Mouse (Mus musculus) liver (tissue): ENCODE measurements around the gene Slc7a7.
A peak's percentile ranks its signal among the peaks of the same experiment; 100 is the strongest.

ENCODE experiments used
- DNase-seq: peaks from one replicate; pipeline ENCODE4 v3.0.0-alpha.2; 2020; ENCODE audit warnings: mixed read lengths

Gene Slc7a7

GRCm38 (mm10) chr14:54417623-54418081 is at the start of gene Slc7a7:
TSS of gene Slc7a7 (minus strand) at chr14:54417780.
- DNase-seq: peak; percentile 77

GRCm38 (mm10) chr14:54464293-54465005 is 46.9 kb upstream of the Slc7a7 start:
- peak; percentile 83 for DNase-seq

- DNase-seq: peak; percentile 96
Observed at GRCm38 (mm10) chr14:54463959-54464292, 46.3 kb upstream of the Slc7a7 start, which contains the start of gene Lrp10. TSS of gene Lrp10 (plus strand) at chr14:54464137.

- DNase-seq: no peak
Observed at GRCm38 (mm10) chr14:54463108-54463958, 45.8 kb upstream of the Slc7a7 start.

- DNase-seq: no peak
Observed at GRCm38 (mm10) chr14:54462146-54462545, 44.6 kb upstream of the Slc7a7 start.

GRCm38 (mm10) chr14:54457907-54458569 is 40.5 kb upstream of the Slc7a7 start:
- DNase-seq: no peak

- no peak for DNase-seq
Observed at GRCm38 (mm10) chr14:54454669-54455528, 37.3 kb upstream of the Slc7a7 start.

- DNase-seq: no peak
Observed at GRCm38 (mm10) chr14:54453566-54453965, 36.0 kb upstream of the Slc7a7 start.

GRCm38 (mm10) chr14:54445476-54445875 is 27.9 kb upstream of the Slc7a7 start:
- DNase-seq: no peak

GRCm38 (mm10) chr14:54443712-54444618 is 26.4 kb upstream of the Slc7a7 start:
- no peak for DNase-seq

- DNase-seq: peak; percentile 48
Observed at GRCm38 (mm10) chr14:54443196-54443595, 25.6 kb upstream of the Slc7a7 start.

- DNase-seq: no peak
Observed at GRCm38 (mm10) chr14:54442548-54442947, 25.0 kb upstream of the Slc7a7 start.

GRCm38 (mm10) chr14:54441365-54441764 is 23.8 kb upstream of the Slc7a7 start:
- no peak for DNase-seq

GRCm38 (mm10) chr14:54440538-54440937 is 23.0 kb upstream of the Slc7a7 start:
- no peak for DNase-seq

- no peak for DNase-seq
Observed at GRCm38 (mm10) chr14:54439610-54440009, 22.0 kb upstream of the Slc7a7 start.

GRCm38 (mm10) chr14:54439155-54439554 is 21.6 kb upstream of the Slc7a7 start:
- no peak for DNase-seq

GRCm38 (mm10) chr14:54435194-54435918 is 17.8 kb upstream of the Slc7a7 start:
- no peak for DNase-seq

- DNase-seq: no peak
Observed at GRCm38 (mm10) chr14:54433941-54434531, 16.5 kb upstream of the Slc7a7 start.

- DNase-seq: peak; percentile 38
Observed at GRCm38 (mm10) chr14:54432837-54433830, 15.6 kb upstream of the Slc7a7 start.
